Comparison of ENCODE assay signal across 20 mouse cellular contexts in genomic region chr8:26427311-26427710, GRCm38 (mm10).
DNase-seq lines count a peak whose midpoint lies in the region; TF ChIP-seq lines count a peak whose summit lies in the region.
"Had no signal": no experiment of that assay in that cellular context is flagged by ENCODE, and none has a peak within 500 bp of the region (broad histone marks: within the 10 kb centered on the region; RNA-seq: fewer than 3 reads in every experiment).

No protein-coding gene starts in this region.

- peak; percentile 40 to 73 for DNase-seq in cerebellum, adult 2 months
- DNase-seq in cerebellum, postnatal 4 days (ENCODE audit: low spot score in 2 of 2), result no peak
- peak; percentile 73 for DNase-seq in brain, adult 2 months (ENCODE audit: low read depth, low spot score)
- DNase-seq in cerebellum, adult 9-11 months, result peak; percentile 50
- DNase-seq in cerebellum, postnatal 36 days, result peak; percentile 42 to 50
- no peak for DNase-seq in embryo, embryonic 10.5 days (ENCODE audit: low spot score)
- DNase-seq in embryo, embryonic 11 days, result no peak
- DNase-seq: adrenal gland, adult 8-10 months; adrenal gland, postnatal 36 days; forebrain, postnatal 0 days; gastrocnemius, adult 2 months; gastrocnemius, postnatal 25 days; heart, postnatal 14 days; kidney, adult 18-20 months had no signal

- H3K27ac ChIP-seq in cerebellum, adult 2 months (ENCODE audit: insufficient read depth, low read length), result no peak overlapping the region
- H3K27ac ChIP-seq: embryonic facial prominence, embryonic 10.5 days; forebrain, embryonic 13.5 days; gastrocnemius, adult 2 months; heart, embryonic 15.5 days; hindbrain, embryonic 10.5 days; hindbrain, embryonic 14.5 days; intestine, embryonic 15.5 days had no signal

- TF ChIP-seq CTCF in cerebellum, adult 2 months (IDR thresholded peaks at IDR 0.05; ENCODE audit: borderline replicate concordance, insufficient read depth, low read depth, low read length), result no peak

- no peaks in the 10 kb centered on the region for H3K27me3 ChIP-seq in cerebellum, adult 2 months (ENCODE audit: control insufficient read depth, insufficient read depth, low read length)
- H3K27me3 ChIP-seq: forebrain, embryonic 13.5 days; heart, embryonic 15.5 days; intestine, embryonic 15.5 days had no signal

- peaks cover 16% of the 10 kb centered on the region; the same call in 1 of the 2 replicates for H3K4me1 ChIP-seq in cerebellum, adult 2 months (ENCODE audit: control insufficient read depth, insufficient read depth, low read length)
- H3K4me1 ChIP-seq: embryonic facial prominence, embryonic 10.5 days; forebrain, embryonic 13.5 days; heart, embryonic 15.5 days; hindbrain, embryonic 10.5 days; intestine, embryonic 15.5 days had no signal

- 19% methylated on average over 7 of the region's 7 CpGs for WGBS in cerebellum, adult 2 months

- H3K4me3 ChIP-seq in cerebellum, adult 2 months (replicated peaks; ENCODE audit: insufficient read depth, low read depth, low read length), result no peak overlapping the region
- H3K4me3 ChIP-seq: embryonic facial prominence, embryonic 10.5 days; forebrain, embryonic 13.5 days; gastrocnemius, adult 2 months; heart, embryonic 15.5 days; hindbrain, embryonic 10.5 days; intestine, embryonic 15.5 days had no signal

- TF ChIP-seq POLR2A in cerebellum, adult 2 months (IDR thresholded peaks at IDR 0.05; ENCODE audit: borderline replicate concordance, insufficient read depth, low read length), result no peak

Comparison
In these comparisons a context has a peak if more than half of its experiments do, and no peak if none do; other contexts are left out.
1. DNase-seq: peak in cerebellum, adult 2 months (2 of 2), brain, adult 2 months (single experiment), cerebellum, adult 9-11 months (single experiment) and cerebellum, postnatal 36 days (2 of 2); none in cerebellum, postnatal 4 days (0 of 2), embryo, embryonic 10.5 days (single experiment) and embryo, embryonic 11 days (single experiment).